Mouse (Mus musculus) heart, embryonic 15.5 days (tissue): ENCODE results near the gene Gm17509. TPM values are rescaled to one million over a fixed set of nuclear protein-coding genes. Genes with fewer than 3 reads are reported as not detected.

Experiments
- ATAC-seq: fragments of 200-750 bp; cut with Nextera tagmentation; replicated peaks from 2 replicates; pipeline ENCODE4 v1.8.0; 2017; ENCODE audit warnings: low read depth, moderate TSS enrichment; ENCODE audit not compliant: insufficient number of reproducible peaks, insufficient read depth, low FRiP score
- H3K27ac ChIP-seq: fragments of 300-500 bp; sonication (generic); 2 replicates; pipeline ENCODE4 v1.5.1; 2015; ENCODE audit warnings: mild to moderate bottlenecking, inconsistent platforms
- H3K27me3 ChIP-seq: fragments of 300-500 bp; sonication (generic); 2 replicates; pipeline ENCODE4 v1.6.1; 2015; ENCODE audit warnings: inconsistent platforms
- H3K36me3 ChIP-seq: fragments of 300-500 bp; sonication (generic); 2 replicates; pipeline ENCODE4 v1.6.1; 2015; ENCODE audit warnings: mild to moderate bottlenecking, inconsistent platforms
- H3K4me1 ChIP-seq: fragments of 300-500 bp; sonication (generic); replicated peaks from 2 replicates; pipeline ENCODE4 v1.6.1; 2015; ENCODE audit warnings: inconsistent platforms
- H3K4me2 ChIP-seq: fragments of 300-500 bp; sonication (generic); 2 replicates; pipeline ENCODE4 v1.6.1; 2015; ENCODE audit warnings: inconsistent platforms, mild to moderate bottlenecking, moderate library complexity
- H3K4me3 ChIP-seq: fragments of 300-500 bp; sonication (generic); 2 replicates; pipeline ENCODE4 v1.5.1; 2015; ENCODE audit warnings: mild to moderate bottlenecking, inconsistent platforms
- H3K9ac ChIP-seq: fragments of 300-500 bp; sonication (generic); 2 replicates; pipeline ENCODE4 v1.6.1; 2015; ENCODE audit warnings: mild to moderate bottlenecking, inconsistent platforms
- H3K9me3 ChIP-seq: fragments of 300-500 bp; sonication (generic); replicated peaks from 2 replicates; pipeline ENCODE4 v1.6.1; 2016; ENCODE audit warnings: inconsistent platforms
- WGBS: fragments of 180-500 bp; shearing (Covaris S2); methylation state at CpG from one replicate; pipeline ENCODE4 v1.1.7; 2015; ENCODE audit warnings: mixed read lengths; 5-methylcytosine and 5-hydroxymethylcytosine counted together
- polyA plus RNA-seq: library from polyadenylated mRNA; unstranded; fragments of >200 nt; fragmentation: Nextera tagmentation; extraction: Ambion mirVana; gene quantifications from 2 replicates; pipeline ENCODE4 v1.2.1, GENCODE M21; 2015

Gm17509 gene
- polyA plus RNA-seq, 1 experiment from 2014 or later = not detected

DNA sequence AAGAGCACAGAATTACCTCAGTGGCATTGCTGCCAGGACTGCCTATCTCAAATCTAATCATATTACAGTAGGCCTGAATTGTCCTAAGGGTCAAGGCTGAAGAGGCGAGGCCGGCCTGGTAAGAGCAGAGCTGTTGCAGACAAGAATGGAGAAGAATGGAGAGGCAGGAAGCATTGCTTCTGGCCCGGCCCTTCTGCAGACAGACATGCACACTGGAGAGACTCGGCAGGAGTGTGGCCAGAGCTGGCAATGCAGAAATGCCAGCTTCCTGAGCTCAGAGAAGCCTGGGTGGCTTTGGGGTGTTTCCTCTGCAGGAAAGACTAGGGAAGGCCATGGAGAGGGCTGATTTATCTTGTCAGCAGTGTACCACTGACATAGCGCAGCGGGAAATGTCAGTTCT lies 4.7 kb upstream of the Gm17509 start:
- H3K27ac ChIP-seq = no peak overlapping the region
- ATAC-seq = no peak
- H3K36me3 ChIP-seq = no peaks in the 10 kb centered on the region
- H3K9ac ChIP-seq = no peak overlapping the region
- peaks cover 7% of the 10 kb centered on the region for H3K4me1 ChIP-seq
- H3K4me3 ChIP-seq = no peak overlapping the region
- 53% methylated on average over 6 of the region's 6 CpGs for whole genome bisulfite sequencing
- H3K9me3 ChIP-seq = no peaks in the 10 kb centered on the region
- H3K4me2 ChIP-seq = no peak overlapping the region
- peaks cover under 1% of the 10 kb centered on the region for H3K27me3 ChIP-seq

DNA sequence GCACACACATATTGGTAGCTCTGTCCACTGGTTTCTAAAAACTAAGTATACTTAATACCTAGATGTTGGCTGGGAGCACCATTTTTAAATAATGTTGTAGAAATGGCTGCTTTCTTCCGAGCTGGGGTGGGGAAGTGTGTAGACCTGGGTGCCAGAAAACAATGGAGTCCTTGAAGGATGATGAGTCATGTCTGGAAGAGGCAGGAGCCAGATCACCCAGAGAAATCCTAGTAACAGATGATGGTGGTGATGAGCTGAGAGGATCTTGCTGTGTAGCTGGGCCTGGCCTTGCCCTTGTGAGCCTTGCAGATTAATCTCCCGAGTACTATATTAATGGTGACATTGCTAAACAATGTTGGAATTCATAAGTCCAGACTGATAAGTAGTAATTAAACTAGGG lies 4.0 kb upstream of the Gm17509 start:
- ATAC-seq = no peak
- Histone ChIP-seq H3K36me3 (no peaks in the 10 kb centered on the region), H3K27me3 (peaks cover 7% of the 10 kb centered on the region), H3K9me3 (no peaks in the 10 kb centered on the region), H3K4me3 (no peak overlapping the region), H3K27ac (no peak overlapping the region), H3K4me1 (peaks cover 14% of the 10 kb centered on the region), H3K9ac (no peak overlapping the region), H3K4me2 (no peak overlapping the region)
- 58% methylated on average over 2 of the region's 2 CpGs for WGBS

- Histone ChIP-seq H3K4me2 (no peak overlapping the region), H3K4me3 (no peak overlapping the region), H3K27ac (no peak overlapping the region), H3K9me3 (no peaks in the 10 kb centered on the region), H3K36me3 (no peaks in the 10 kb centered on the region), H3K9ac (no peak overlapping the region), H3K27me3 (peaks cover 7% of the 10 kb centered on the region), H3K4me1 (peaks cover 14% of the 10 kb centered on the region)
- ATAC-seq = no peak
- WGBS = 58% methylated on average over 5 of the region's 5 CpGs
Observed at GRCm38 (mm10) chr13:117223125-117223524, 2.2 kb upstream of the Gm17509 start.

DNA sequence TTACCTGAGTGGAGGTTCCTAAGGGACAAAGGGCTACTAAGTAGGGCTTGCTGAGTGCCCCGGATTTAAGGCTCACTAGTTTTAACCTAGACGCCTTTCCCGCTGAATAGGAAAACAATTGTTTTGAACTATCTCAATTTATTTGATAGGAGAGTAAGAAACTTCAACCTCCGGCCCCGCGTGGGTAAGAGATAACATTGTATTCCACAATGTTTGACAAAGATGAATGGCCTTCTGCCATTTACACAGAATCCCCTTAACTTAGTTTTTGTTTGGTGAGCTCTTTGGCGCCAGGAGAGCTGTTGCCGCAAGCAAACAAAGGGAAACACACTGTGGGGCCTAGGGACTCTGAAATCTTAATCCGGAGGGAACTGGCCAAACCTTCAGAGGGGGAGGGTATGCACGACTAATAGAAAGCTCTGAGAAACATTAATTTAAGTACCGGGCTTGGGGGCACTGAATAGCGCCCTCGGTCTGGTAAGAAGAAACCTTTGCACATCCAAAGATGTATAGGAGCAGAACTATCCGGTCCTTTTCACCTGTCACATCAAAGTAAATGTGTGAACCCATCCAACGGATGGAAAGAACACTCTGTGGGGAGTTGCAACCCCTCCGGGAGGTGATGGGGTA lies 889 bp downstream of the Gm17509 start:
- Histone ChIP-seq H3K27me3 (peaks cover 7% of the 10 kb centered on the region), H3K4me3 (peak overlapping the region; percentile 70), H3K4me1 (peaks cover 14% of the 10 kb centered on the region), H3K9ac (peak overlapping the region; percentile 58; the same call in 1 of the 2 replicates), H3K9me3 (no peaks in the 10 kb centered on the region), H3K36me3 (no peaks in the 10 kb centered on the region), H3K4me2 (peak overlapping the region; percentile 99), H3K27ac (no peak overlapping the region)
- ATAC-seq = no peak; the same call in 1 of the 2 replicates
- 10% methylated on average over 16 of the region's 16 CpGs for WGBS

GRCm38 (mm10) chr13:117218092-117218491 lies 2.8 kb downstream of the Gm17509 start:
- H3K36me3 ChIP-seq = no peaks in the 10 kb centered on the region
- no peak overlapping the region for H3K9ac ChIP-seq
- no peak overlapping the region for H3K4me3 ChIP-seq
- no peak for ATAC-seq
- H3K4me1 ChIP-seq = peaks cover 14% of the 10 kb centered on the region
- H3K27me3 ChIP-seq = peaks cover 7% of the 10 kb centered on the region
- no peak overlapping the region for H3K27ac ChIP-seq
- no peak overlapping the region for H3K4me2 ChIP-seq
- H3K9me3 ChIP-seq = no peaks in the 10 kb centered on the region
- WGBS = 88% methylated on average over 2 of the region's 2 CpGs

GRCm38 (mm10) chr13:117217621-117218020 lies 3.3 kb downstream of the Gm17509 start:
- Histone ChIP-seq H3K36me3 (no peaks in the 10 kb centered on the region), H3K27ac (no peak overlapping the region), H3K4me2 (no peak overlapping the region), H3K9ac (no peak overlapping the region), H3K9me3 (no peaks in the 10 kb centered on the region), H3K4me3 (no peak overlapping the region), H3K27me3 (peaks cover 7% of the 10 kb centered on the region), H3K4me1 (peaks cover 14% of the 10 kb centered on the region)
- WGBS = 66% methylated on average over 11 of the region's 11 CpGs
- no peak for ATAC-seq

DNA sequence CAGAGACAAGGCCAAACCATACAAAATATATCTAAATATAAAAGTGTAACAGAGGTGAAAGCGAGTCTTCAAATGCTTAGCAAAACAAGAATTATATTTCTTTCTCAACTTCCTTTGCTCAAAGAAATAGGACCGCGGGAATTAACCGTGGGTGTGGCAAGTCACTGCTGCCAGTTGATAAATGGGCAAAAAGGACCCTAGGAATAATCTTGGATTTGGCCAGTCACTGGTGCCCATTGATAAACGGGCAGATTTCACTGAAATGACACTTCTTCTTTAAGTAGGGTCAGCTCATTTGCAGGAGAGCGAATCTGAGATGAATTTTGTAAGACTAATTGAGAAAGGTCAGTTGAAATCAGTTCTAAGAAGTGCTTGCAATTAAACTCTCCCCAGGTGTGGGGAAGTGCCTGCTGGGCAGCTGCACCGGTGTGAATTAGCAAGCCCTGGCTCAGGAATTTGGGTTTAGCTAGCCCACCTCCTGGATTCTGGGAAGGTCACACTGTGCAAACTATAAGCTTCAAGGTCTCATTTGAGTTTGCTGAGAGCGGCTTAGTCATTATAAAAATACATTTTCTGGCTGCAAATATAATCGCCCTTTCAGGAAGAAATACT lies 4.0 kb downstream of the Gm17509 start:
- no peak overlapping the region for H3K27ac ChIP-seq
- H3K4me2 ChIP-seq = no peak overlapping the region
- no peak overlapping the region for H3K9ac ChIP-seq
- no peaks in the 10 kb centered on the region for H3K9me3 ChIP-seq
- WGBS = 37% methylated on average over 9 of the region's 9 CpGs
- H3K36me3 ChIP-seq = no peaks in the 10 kb centered on the region
- ATAC-seq = no peak
- peaks cover 14% of the 10 kb centered on the region for H3K4me1 ChIP-seq
- H3K4me3 ChIP-seq = no peak overlapping the region
- peaks cover 7% of the 10 kb centered on the region for H3K27me3 ChIP-seq

GRCm38 (mm10) chr13:117216126-117216525 lies 4.7 kb downstream of the Gm17509 start:
- H3K4me3 ChIP-seq = no peak overlapping the region
- ATAC-seq = no peak
- peaks cover 7% of the 10 kb centered on the region for H3K27me3 ChIP-seq
- peaks cover 11% of the 10 kb centered on the region for H3K4me1 ChIP-seq
- H3K9me3 ChIP-seq = no peaks in the 10 kb centered on the region
- H3K9ac ChIP-seq = no peak overlapping the region
- H3K36me3 ChIP-seq = no peaks in the 10 kb centered on the region
- no peak overlapping the region for H3K4me2 ChIP-seq
- no peak overlapping the region for H3K27ac ChIP-seq
- WGBS = 28% methylated on average over 10 of the region's 10 CpGs

DNA sequence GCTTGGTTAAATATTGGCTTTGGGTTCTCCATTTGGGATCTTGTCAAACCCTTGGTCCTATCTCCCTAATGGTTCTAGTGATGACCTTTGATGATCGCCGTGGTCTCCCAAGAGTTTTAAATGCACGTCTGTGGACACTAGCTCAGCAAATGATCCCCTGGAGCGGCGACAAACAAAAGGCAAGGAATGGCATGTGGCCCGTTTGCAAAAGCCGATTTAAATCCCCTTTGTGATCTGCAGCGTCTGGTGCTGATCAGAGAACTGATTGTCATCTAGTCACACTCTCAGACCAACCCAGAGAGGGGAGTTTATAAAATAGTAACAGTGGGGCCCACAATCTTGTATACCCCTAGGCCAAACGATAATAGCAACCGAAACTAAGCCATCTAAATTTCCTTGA lies 5.4 kb downstream of the Gm17509 start:
- 0 out of 2 replicates have a peak overlapping the region, but pooled peaks have one; percentile 15 for H3K27ac ChIP-seq
- 29% methylated on average over 10 of the region's 10 CpGs for WGBS
- H3K9ac ChIP-seq = no peak overlapping the region
- H3K27me3 ChIP-seq = peaks cover 6% of the 10 kb centered on the region
- H3K4me3 ChIP-seq = no peak overlapping the region
- H3K9me3 ChIP-seq = no peaks in the 10 kb centered on the region
- H3K4me2 ChIP-seq = no peak overlapping the region
- no peaks in the 10 kb centered on the region for H3K36me3 ChIP-seq
- peaks cover 7% of the 10 kb centered on the region for H3K4me1 ChIP-seq
- no peak for ATAC-seq

GRCm38 (mm10) chr13:117211386-117211875 lies 9.4 kb downstream of the Gm17509 start:
- Histone ChIP-seq H3K36me3 (no peaks in the 10 kb centered on the region), H3K9ac (no peak overlapping the region), H3K27me3 (no peaks in the 10 kb centered on the region), H3K27ac (no peak overlapping the region), H3K4me3 (no peak overlapping the region), H3K9me3 (no peaks in the 10 kb centered on the region), H3K4me2 (no peak overlapping the region), H3K4me1 (no peaks in the 10 kb centered on the region)
- 52% methylated on average over 11 of the region's 11 CpGs for WGBS
- ATAC-seq = no peak; the same call in 1 of the 2 replicates

DNA sequence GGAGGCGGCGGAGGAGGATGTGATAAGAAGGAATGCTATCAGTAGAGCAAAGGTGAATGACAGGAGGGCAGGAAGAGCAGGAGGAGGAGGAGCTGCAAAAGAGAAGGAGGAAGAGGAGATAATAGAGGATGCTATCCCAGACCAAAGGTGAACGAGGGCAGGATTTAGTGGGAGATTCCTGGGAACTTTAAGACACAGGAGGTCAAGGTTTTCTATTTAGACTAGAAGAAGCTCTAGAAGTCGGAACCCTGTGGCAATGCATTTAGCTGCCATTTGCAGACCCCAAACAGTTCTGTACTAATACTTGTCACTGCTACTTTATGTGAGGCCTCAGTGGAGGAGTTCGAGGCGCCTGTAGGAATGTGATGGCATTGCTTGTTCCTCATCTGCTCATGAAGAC lies 12.6 kb downstream of the Gm17509 start, which contains the start of gene Emb:
TSS of gene Emb (plus strand) at position 301 of the 400 bp plus-strand sequence.
- H3K36me3 ChIP-seq = no peaks in the 10 kb centered on the region
- no peak within 1 kb of the TSS for H3K9ac ChIP-seq
- WGBS = 40% methylated on average over 6 of the region's 6 CpGs
- H3K4me1 ChIP-seq = no peaks in the 10 kb centered on the region
- no peak for ATAC-seq
- H3K9me3 ChIP-seq = no peaks in the 10 kb centered on the region
- H3K4me3 ChIP-seq = no peak within 1 kb of the TSS
- H3K4me2 ChIP-seq = no peak within 1 kb of the TSS
- no peak within 1 kb of the TSS for H3K27ac ChIP-seq
- no peaks in the 10 kb centered on the region for H3K27me3 ChIP-seq

GRCm38 (mm10) chr13:117206066-117206465 lies 14.8 kb downstream of the Gm17509 start:
- Histone ChIP-seq H3K4me3 (no peak overlapping the region), H3K4me1 (no peaks in the 10 kb centered on the region), H3K27me3 (no peaks in the 10 kb centered on the region), H3K36me3 (no peaks in the 10 kb centered on the region), H3K9ac (no peak overlapping the region), H3K9me3 (no peaks in the 10 kb centered on the region), H3K4me2 (no peak overlapping the region), H3K27ac (no peak overlapping the region)
- 86% methylated on average over 8 of the region's 8 CpGs for WGBS
- no peak for ATAC-seq
